Mouse (Mus musculus): ENCODE measurements around the gene Pa2g4. TPM values are rescaled to one million over a fixed set of nuclear protein-coding genes. Genes with fewer than 3 reads are reported as not detected.

The Pa2g4 gene
- total RNA-seq, 2 experiments from 2014 or later = 83.2 to 87.6 TPM

GRCm38 (mm10) chr10:128508260-128508659 is 57.5 kb downstream of the Pa2g4 start:
- DNase-seq (ENCODE audit: low spot score in 2 of 2) = no peak

Small RNAs within 50 kb of the gene (microRNA-seq; reads per million reads assigned to microRNA genes)
- gene Gm47275 = 0 reads per million in 2 experiments
- gene Mir6916 = 0 reads per million in 2 experiments
- 0 reads per million in 2 experiments for gene Mir6917

Other genes with a start within 250 kb of the Pa2g4 start
- gene Cnpy2, start 243.5 kb downstream of the Pa2g4 start, total RNA-seq (2021) = 10 to 100 TPM; 75.5 to 78.5 TPM
- gene Cs, start 228.3 kb downstream of the Pa2g4 start, total RNA-seq (2021) = 100 to 1,000 TPM; 277 to 286 TPM
- gene Coq10a, start 197.0 kb downstream of the Pa2g4 start, total RNA-seq (2021) = 10 to 100 TPM; 55.6 to 58.8 TPM
- 10 to 100 TPM; 79.0 to 80.3 TPM for gene Ankrd52, start 188.9 kb downstream of the Pa2g4 start, total RNA-seq (2021)
- under 1 TPM; 0.22 to 0.53 TPM for gene Slc39a5, start 164.8 kb downstream of the Pa2g4 start, total RNA-seq (2021)
- 10 to 100 TPM; 94.1 to 94.2 TPM for gene Nabp2, start 154.5 kb downstream of the Pa2g4 start, total RNA-seq (2021)
- gene Rnf41, start 154.3 kb downstream of the Pa2g4 start, total RNA-seq (2021) = 10 to 100 TPM; 76.0 to 78.2 TPM
- gene Smarcc2, start 106.7 kb downstream of the Pa2g4 start, total RNA-seq (2021) = 100 to 1,000 TPM; 205 to 222 TPM
- 100 to 1,000 TPM; 608 to 632 TPM for gene Myl6, start 71.8 kb downstream of the Pa2g4 start, total RNA-seq (2021)
- gene Myl6b, start 67.3 kb downstream of the Pa2g4 start, total RNA-seq (2021) = 10 to 100 TPM; 25.5 to 29.3 TPM
- 10 to 100 TPM; 10.1 to 11.9 TPM for gene Esyt1, start 40.1 kb downstream of the Pa2g4 start, total RNA-seq (2021)
- gene Zc3h10, start 18.2 kb downstream of the Pa2g4 start, total RNA-seq (2021) = 10 to 100 TPM; 12.2 to 14.0 TPM
- 1,000 to 10,000 TPM; 2,468 to 2,532 TPM for gene Rpl41, start 16.7 kb downstream of the Pa2g4 start, total RNA-seq (2021)
- under 1 TPM; 0.71 to 0.76 TPM for gene Erbb3, start 23.7 kb upstream of the Pa2g4 start, total RNA-seq (2021)
- 100 to 1,000 TPM; 508 to 545 TPM for gene Rps26, start 60.8 kb upstream of the Pa2g4 start, total RNA-seq (2021)
- gene Ikzf4, start 80.0 kb upstream of the Pa2g4 start, total RNA-seq (2021) = 10 to 100 TPM; 17.2 to 17.7 TPM
- gene Suox, start 108.1 kb upstream of the Pa2g4 start, total RNA-seq (2021) = 10 to 100 TPM in 1 of 2 experiments, 1 to 10 TPM in 1; 9.5 to 11.9 TPM
- gene Rab5b, start 130.3 kb upstream of the Pa2g4 start, total RNA-seq (2021) = 100 to 1,000 TPM; 118 to 125 TPM
- gene Pmel, start 138.2 kb upstream of the Pa2g4 start, total RNA-seq (2021) = 1 to 10 TPM in 1 of 2 experiments, under 1 TPM in 1; 0.91 to 1.1 TPM
- gene Cdk2, start 139.0 kb upstream of the Pa2g4 start, total RNA-seq (2021) = 1 to 10 TPM; 7.9 to 9.6 TPM
- gene Dgka, start 178.9 kb upstream of the Pa2g4 start, total RNA-seq (2021) = 1 to 10 TPM; 8.0 to 8.2 TPM
- gene Pym1, start 181.9 kb upstream of the Pa2g4 start, total RNA-seq (2021) = 10 to 100 TPM; 34.9 to 35.1 TPM
- under 1 TPM; 0.53 to 0.89 TPM for gene Mmp19, start 224.9 kb upstream of the Pa2g4 start, total RNA-seq (2021)
- 10 to 100 TPM; 59.9 to 65.7 TPM for gene Dnajc14, start 238.1 kb upstream of the Pa2g4 start, total RNA-seq (2021)
- 10 to 100 TPM; 13.9 to 17.6 TPM for gene Tmem198b, start 238.4 kb upstream of the Pa2g4 start, total RNA-seq (2021)

Measured in layer of hippocampus, postnatal 10 days (tissue).